Mouse (Mus musculus) naive thymus-derived CD4-positive, alpha-beta T cell, adult 2 months (primary cell): ENCODE results near the gene Mageb1.
"Not testable (repeated sequence)": the region's sequence is repeated elsewhere in the genome, so short reads cannot be mapped to it uniquely, and the experiment has no call there.

Experiments
- DNase-seq: peaks from one replicate; pipeline ENCODE4 v3.0.0-alpha.2; 2011; ENCODE audit warnings: low read depth

Mageb1 gene

GRCm38 (mm10) chrX:92016233-92016632, at the start of gene Mageb1:
Mageb1 (minus strand) TSS chrX:92016333.
- not testable (repeated sequence) for DNase-seq
